Mouse (Mus musculus): ENCODE data around the gene Syce2.

GRCm38 (mm10) chr8:84893709-84894134 is 21.8 kb downstream of the Syce2 start, which contains the start of gene Gcdh:
- no peak for TF ChIP-seq GATA1 (IDR thresholded peaks at IDR 0.05; ENCODE audit: borderline replicate concordance, low read length)
- TF ChIP-seq FLI1 (IDR thresholded peaks at IDR 0.05; ENCODE audit: low read length), result no peak
